Mouse (Mus musculus) liver, embryonic 11.5 days (tissue): ENCODE results near the gene Rnf2. TPM values are rescaled to one million over a fixed set of nuclear protein-coding genes. Genes with fewer than 3 reads are reported as not detected.
A peak's percentile ranks its signal among the peaks of the same experiment; 100 is the strongest.
"Not testable (repeated sequence)": the region's sequence is repeated elsewhere in the genome, so short reads cannot be mapped to it uniquely, and the experiment has no call there.

Experiments used
- ATAC-seq: fragments of 200-750 bp; cut with Nextera tagmentation; replicated peaks from 2 replicates; pipeline ENCODE4 v1.8.0; 2017; ENCODE audit warnings: moderate number of reproducible peaks, mild to moderate bottlenecking, moderate TSS enrichment, moderate library complexity; ENCODE audit not compliant: low FRiP score
- DNase-seq: peaks from one replicate; pipeline ENCODE4 v3.0.0-alpha.2; 2017; ENCODE audit warnings: low spot score
- H3K27ac ChIP-seq: fragments of 300-500 bp; sonication (generic); 2 replicates; pipeline ENCODE4 v1.5.1; 2014; ENCODE audit warnings: mild to moderate bottlenecking, low read depth, low read length, control low read depth
- H3K27me3 ChIP-seq: fragments of 300-500 bp; sonication (generic); replicated peaks from 2 replicates; pipeline ENCODE4 v1.6.1; 2014; ENCODE audit warnings: low read length, mixed read lengths; ENCODE audit not compliant: control insufficient read depth, insufficient read depth
- H3K36me3 ChIP-seq: fragments of 300-500 bp; sonication (generic); 2 replicates; pipeline ENCODE4 v1.6.1; 2014; ENCODE audit warnings: mild to moderate bottlenecking, low read length, moderate library complexity, mixed read lengths; ENCODE audit not compliant: control insufficient read depth, insufficient read depth
- H3K4me1 ChIP-seq: fragments of 300-500 bp; sonication (generic); replicated peaks from 2 replicates; pipeline ENCODE4 v1.6.1; 2014; ENCODE audit warnings: low read length, mixed read lengths; ENCODE audit not compliant: control insufficient read depth, insufficient read depth
- H3K4me2 ChIP-seq: fragments of 300-500 bp; sonication (generic); 2 replicates; pipeline ENCODE4 v1.6.1; 2014; ENCODE audit warnings: mild to moderate bottlenecking, control low read depth, moderate library complexity
- H3K4me3 ChIP-seq: fragments of 300-500 bp; sonication (generic); 2 replicates; pipeline ENCODE4 v1.5.1; 2014; ENCODE audit warnings: low read depth, low read length, control low read depth
- H3K9ac ChIP-seq: fragments of 300-500 bp; sonication (generic); 2 replicates; pipeline ENCODE4 v1.6.1; 2014; ENCODE audit warnings: low read depth, low read length, control low read depth
- H3K9me3 ChIP-seq: fragments of 300-500 bp; sonication (generic); 2 replicates; pipeline ENCODE4 v1.6.1; 2016; ENCODE audit warnings: low read length, inconsistent platforms, mixed read lengths; ENCODE audit not compliant: control insufficient read depth
- WGBS: fragments of 180-500 bp; shearing (Covaris S2); extraction: QIAGEN DNeasy Blood & Tissue Kit; methylation state at CpG from one replicate; pipeline ENCODE4 v1.1.7; 2014; 5-methylcytosine and 5-hydroxymethylcytosine counted together
- polyA plus RNA-seq: library from polyadenylated mRNA; unstranded; fragments of >200 nt; fragmentation: Nextera tagmentation; extraction: Ambion mirVana; gene quantifications from 2 replicates; pipeline ENCODE4 v1.2.1, GENCODE M21; 2014

Gene Rnf2
- polyA plus RNA-seq, 1 experiment from 2014 or later: 60.3 TPM

DNA sequence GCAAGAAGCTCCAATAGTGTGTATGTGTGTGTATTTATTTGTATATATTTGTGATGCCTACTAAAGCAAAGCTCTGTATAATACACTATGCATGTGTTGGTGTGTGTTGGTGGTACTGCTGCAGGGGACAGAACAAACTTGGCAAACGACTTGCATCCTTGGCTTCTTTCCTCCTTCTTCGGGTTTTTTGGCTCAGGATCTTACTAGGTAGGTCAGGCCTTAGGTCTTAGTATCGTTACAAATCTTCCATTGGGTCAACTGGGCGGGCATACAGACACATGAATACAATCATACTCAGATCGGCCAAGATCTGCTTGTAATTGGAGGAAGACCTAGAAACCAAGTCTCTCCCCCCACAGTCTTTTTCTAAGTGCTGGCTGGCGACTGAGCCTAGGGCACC is 6.0 kb downstream of the Rnf2 start:
- peaks cover 39% of the 10 kb centered on the region for H3K4me1 ChIP-seq
- H3K9me3 ChIP-seq: no peaks in the 10 kb centered on the region
- no peaks in the 10 kb centered on the region for H3K27me3 ChIP-seq
- H3K9ac ChIP-seq: no peak overlapping the region
- no peaks in the 10 kb centered on the region for H3K36me3 ChIP-seq
- WGBS: 82% methylated on average over 6 of the region's 6 CpGs
- H3K4me2 ChIP-seq: no peak overlapping the region
- no peak overlapping the region for H3K4me3 ChIP-seq
- H3K27ac ChIP-seq: no peak overlapping the region
- ATAC-seq: no peak
- no peak for DNase-seq

DNA sequence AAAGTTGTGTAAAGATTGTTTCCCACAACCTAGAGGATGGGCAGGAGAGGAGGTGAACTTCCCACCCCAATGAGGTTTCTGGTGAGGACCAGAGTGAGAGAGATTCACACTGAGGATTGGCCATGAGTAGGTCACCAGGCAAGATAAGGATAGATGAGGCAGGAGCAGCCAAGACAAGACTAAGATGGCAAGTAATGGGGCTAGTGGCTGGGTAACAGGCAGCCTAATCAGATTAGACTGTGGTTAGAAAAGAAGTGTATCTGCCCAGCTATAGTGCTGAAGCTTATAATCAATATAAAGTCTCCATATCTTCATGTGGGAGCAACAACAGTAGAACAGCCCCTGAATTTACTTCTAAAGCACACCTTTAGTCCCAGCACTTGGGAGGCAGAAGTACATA is 6.9 kb downstream of the Rnf2 start:
- peaks cover 39% of the 10 kb centered on the region for H3K4me1 ChIP-seq
- H3K27ac ChIP-seq: no peak overlapping the region
- ATAC-seq: no peak

DNA sequence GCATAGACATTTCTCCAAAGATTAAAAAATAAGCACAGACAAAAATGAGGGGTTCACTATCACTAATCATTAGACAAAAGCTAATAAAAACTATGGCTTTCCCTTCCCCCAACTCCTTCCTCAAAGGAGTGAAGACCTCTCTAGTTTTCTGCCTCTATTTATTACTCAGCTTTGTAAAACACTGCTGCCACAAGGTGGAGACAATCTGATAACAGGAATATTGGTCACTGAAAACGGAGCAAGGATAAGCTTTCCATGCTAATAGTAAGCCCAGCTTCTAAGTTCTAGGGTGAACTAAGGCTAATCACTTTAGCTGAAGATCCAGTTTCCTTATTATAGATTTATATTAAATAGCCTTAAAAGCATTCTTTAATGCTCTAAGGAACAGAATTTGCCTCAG is 8.3 kb downstream of the Rnf2 start:
- WGBS: 23% methylated on average over 1 of the region's 1 CpGs
- H3K4me3 ChIP-seq: no peak overlapping the region
- DNase-seq (no peak), ATAC-seq (no peak)
- no peaks in the 10 kb centered on the region for H3K9me3 ChIP-seq
- no peak overlapping the region for H3K27ac ChIP-seq
- peaks cover 39% of the 10 kb centered on the region for H3K4me1 ChIP-seq
- no peak overlapping the region for H3K4me2 ChIP-seq
- no peaks in the 10 kb centered on the region for H3K27me3 ChIP-seq
- H3K36me3 ChIP-seq: no peaks in the 10 kb centered on the region
- H3K9ac ChIP-seq: no peak overlapping the region

More for the DNA sequence above, 6.9 kb downstream of the Rnf2 start:
- H3K9me3 ChIP-seq: no peaks in the 10 kb centered on the region
- H3K4me3 ChIP-seq: no peak overlapping the region
- DNase-seq: no peak
- H3K27me3 ChIP-seq: no peaks in the 10 kb centered on the region
- no peaks in the 10 kb centered on the region for H3K36me3 ChIP-seq
- H3K9ac ChIP-seq: no peak overlapping the region
- H3K4me2 ChIP-seq: no peak overlapping the region

DNA sequence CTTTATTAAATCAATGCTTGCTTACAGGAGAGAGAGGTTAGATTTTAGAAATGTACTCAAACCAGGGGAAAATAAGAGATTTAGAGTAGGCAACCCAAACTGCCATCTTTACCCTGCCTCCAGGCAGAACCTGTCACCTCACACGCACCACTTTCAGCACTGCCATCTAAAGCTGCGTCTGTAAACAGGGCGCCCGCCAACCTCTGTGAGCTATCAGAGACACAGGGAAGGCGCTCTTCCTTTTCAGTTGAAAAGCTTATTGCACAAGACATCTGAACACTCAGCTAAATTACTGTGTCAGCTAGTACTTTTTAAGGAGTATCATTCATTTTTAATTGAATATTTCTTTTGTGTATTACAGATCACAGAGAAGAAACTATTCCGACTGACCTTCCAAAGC is 10.9 kb downstream of the Rnf2 start:
- Histone ChIP-seq H3K4me3 (no peak overlapping the region), H3K4me1 (peaks cover 25% of the 10 kb centered on the region), H3K27ac (no peak overlapping the region), H3K9ac (no peak overlapping the region), H3K27me3 (no peaks in the 10 kb centered on the region), H3K9me3 (no peaks in the 10 kb centered on the region), H3K36me3 (no peaks in the 10 kb centered on the region; the same call in 1 of the 2 replicates), H3K4me2 (no peak overlapping the region)
- WGBS: 73% methylated on average over 6 of the region's 6 CpGs
- ATAC-seq: no peak
- DNase-seq: no peak

DNA sequence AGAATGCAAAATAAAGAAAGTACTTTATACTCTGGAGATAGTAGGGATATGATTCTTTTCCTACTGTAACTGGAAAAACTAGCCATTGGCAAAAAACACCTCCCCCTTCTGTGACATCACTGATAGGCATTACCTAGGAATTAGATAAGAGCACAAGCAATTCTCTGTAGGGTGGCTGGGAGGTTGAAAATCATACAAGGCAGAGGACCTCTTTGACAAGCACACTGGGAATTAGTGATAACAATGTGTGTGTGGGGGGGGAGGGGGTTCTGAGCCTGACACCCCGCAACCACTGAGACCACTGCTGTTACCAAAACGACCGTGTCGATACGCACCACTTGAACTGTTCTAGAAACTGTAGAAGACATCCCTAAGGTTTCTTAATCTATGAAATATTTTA is 16.0 kb downstream of the Rnf2 start:
- no peaks in the 10 kb centered on the region for H3K27me3 ChIP-seq
- H3K4me2 ChIP-seq: peak overlapping the region; percentile 39
- peak; percentile 77 for ATAC-seq
- H3K9me3 ChIP-seq: no peaks in the 10 kb centered on the region
- peaks cover 10% of the 10 kb centered on the region for H3K4me1 ChIP-seq
- no peak overlapping the region for H3K27ac ChIP-seq
- 49% methylated on average over 5 of the region's 5 CpGs for WGBS
- no peak for DNase-seq
- H3K9ac ChIP-seq: no peak overlapping the region
- no peak overlapping the region for H3K4me3 ChIP-seq
- H3K36me3 ChIP-seq: no peaks in the 10 kb centered on the region; the same call in 1 of the 2 replicates

DNA sequence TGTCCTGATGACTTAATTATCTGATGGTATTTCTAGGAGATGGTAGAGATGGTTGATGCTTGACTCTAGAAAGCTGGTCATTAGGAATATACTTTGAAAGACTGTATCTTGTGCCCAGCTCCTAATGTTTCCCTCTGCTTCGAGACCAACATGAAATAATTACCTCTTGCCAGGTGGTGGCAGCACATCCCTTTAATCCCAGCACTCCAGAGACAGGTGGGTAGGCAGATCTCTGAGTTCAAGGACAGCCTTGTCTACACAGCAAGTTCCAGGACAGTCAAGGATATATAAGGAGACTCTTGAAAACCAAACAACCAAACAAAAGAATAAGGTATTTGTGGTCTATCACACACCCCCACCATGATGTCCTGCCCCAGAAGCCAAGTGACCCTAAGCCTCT is 17.2 kb downstream of the Rnf2 start:
- WGBS: 65% methylated on average over 1 of the region's 1 CpGs
- H3K27me3 ChIP-seq: no peaks in the 10 kb centered on the region
- peak; percentile 44; the same call in 1 of the 2 replicates for ATAC-seq

DNA sequence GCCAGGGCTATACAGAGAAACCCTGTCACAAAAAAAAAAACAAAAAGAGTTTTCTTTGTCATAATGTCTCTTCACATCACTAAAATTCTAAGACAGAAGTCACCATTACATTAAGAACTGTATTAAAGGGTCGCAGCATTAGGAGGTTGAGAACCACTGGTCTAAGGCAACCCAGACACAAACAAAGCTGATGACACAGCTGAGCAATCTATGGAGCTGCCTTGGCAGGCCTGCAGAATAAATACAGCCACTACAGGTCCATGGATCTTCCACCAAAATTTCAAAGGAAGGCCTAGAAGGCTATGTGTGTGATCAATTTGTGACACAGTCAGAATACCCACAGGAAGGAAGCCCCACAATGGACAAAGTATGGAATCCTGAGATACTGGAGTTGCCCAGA is 18.3 kb downstream of the Rnf2 start:
- peaks cover under 1% of the 10 kb centered on the region; the same call in 1 of the 2 replicates for H3K36me3 ChIP-seq
- H3K4me2 ChIP-seq: no peak overlapping the region
- no peak for DNase-seq
- H3K4me3 ChIP-seq: no peak overlapping the region
- H3K27me3 ChIP-seq: no peaks in the 10 kb centered on the region
- WGBS: 94% methylated on average over 1 of the region's 1 CpGs
- ATAC-seq: no peak
- H3K4me1 ChIP-seq: peaks cover 10% of the 10 kb centered on the region
- H3K9ac ChIP-seq: no peak overlapping the region
- no peak overlapping the region for H3K27ac ChIP-seq
- no peaks in the 10 kb centered on the region for H3K9me3 ChIP-seq

More for the DNA sequence above, 17.2 kb downstream of the Rnf2 start:
- H3K9me3 ChIP-seq: no peaks in the 10 kb centered on the region
- H3K4me1 ChIP-seq: peaks cover 10% of the 10 kb centered on the region
- no peak overlapping the region for H3K9ac ChIP-seq
- no peak overlapping the region for H3K4me2 ChIP-seq
- no peak for DNase-seq
- H3K36me3 ChIP-seq: no peaks in the 10 kb centered on the region; the same call in 1 of the 2 replicates
- H3K27ac ChIP-seq: no peak overlapping the region
- no peak overlapping the region for H3K4me3 ChIP-seq

DNA sequence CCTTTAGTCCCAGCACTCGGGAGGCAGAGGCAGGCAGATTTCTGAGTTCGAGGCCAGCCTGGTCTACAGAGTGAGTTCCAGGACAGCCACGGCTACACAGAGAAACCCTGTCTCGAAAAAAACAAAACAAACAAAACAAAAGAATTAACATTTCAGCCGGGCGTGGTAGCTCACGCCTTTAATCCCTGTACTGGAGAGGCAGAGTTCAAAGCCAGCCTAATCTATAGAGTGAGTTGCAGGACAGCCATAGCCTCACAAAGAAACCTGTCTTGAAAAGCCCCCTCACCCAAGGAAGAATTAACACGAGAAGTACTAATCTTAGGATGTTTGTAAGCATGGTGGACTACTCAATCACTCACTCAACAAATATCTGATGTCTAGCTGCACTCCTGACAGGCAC is 28.4 kb downstream of the Rnf2 start:
- H3K9ac ChIP-seq: not testable (repeated sequence)
- peaks cover 35% of the 10 kb centered on the region for H3K36me3 ChIP-seq

DNA sequence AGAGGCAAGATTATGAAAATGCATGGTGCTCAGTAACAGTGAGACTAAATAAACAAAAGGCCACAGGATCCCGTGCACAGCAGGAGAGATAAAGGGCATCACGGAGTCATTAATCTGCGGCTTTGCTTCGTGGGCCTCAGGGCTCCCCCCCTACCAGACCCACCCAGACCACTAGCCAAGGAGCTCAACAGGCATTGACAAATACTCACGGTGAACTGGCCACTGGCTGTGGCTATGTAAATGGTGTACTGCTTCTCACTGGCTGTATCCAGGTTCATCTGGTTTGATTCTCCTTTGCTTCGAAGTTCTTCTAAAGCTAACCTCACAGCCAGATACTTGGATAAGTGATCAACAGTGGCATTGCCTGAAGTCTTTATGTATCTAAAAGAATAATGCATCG is 29.3 kb downstream of the Rnf2 start:
- H3K9ac ChIP-seq: no peak overlapping the region
- DNase-seq: no peak
- no peaks in the 10 kb centered on the region for H3K27me3 ChIP-seq
- H3K27ac ChIP-seq: no peak overlapping the region
- H3K4me3 ChIP-seq: no peak overlapping the region
- ATAC-seq: no peak
- peaks cover 30% of the 10 kb centered on the region for H3K36me3 ChIP-seq
- H3K4me2 ChIP-seq: no peak overlapping the region
- 68% methylated on average over 7 of the region's 7 CpGs for WGBS
- no peaks in the 10 kb centered on the region for H3K9me3 ChIP-seq
- no peaks in the 10 kb centered on the region for H3K4me1 ChIP-seq

More for the DNA sequence above, 28.4 kb downstream of the Rnf2 start:
- DNase-seq, H3K9me3 ChIP-seq, H3K4me3 ChIP-seq, H3K4me2 ChIP-seq, ATAC-seq, H3K27me3 ChIP-seq, H3K27ac ChIP-seq, H3K4me1 ChIP-seq: not testable (repeated sequence)
- 89% methylated on average over 8 of the region's 8 CpGs for WGBS
